Mouse (Mus musculus): ENCODE data around the gene Fxyd3. TPM values are rescaled to one million over a fixed set of nuclear protein-coding genes. Genes with fewer than 3 reads are reported as not detected.
A peak's percentile ranks its signal among the peaks of the same experiment; 100 is the strongest.

Fxyd3 gene
- total and polyA plus RNA-seq, 2 experiments, result 0.46 to 0.50 TPM

GRCm38 (mm10) chr7:31107781-31108180 lies 31.3 kb upstream of the Fxyd3 start:
- WGBS, result 26% methylated on average over 11 of the region's 11 CpGs
- H3K27ac ChIP-seq (replicated peaks; ENCODE audit: insufficient read depth, low read depth, low read length), result peak overlapping the region; percentile 68
- peaks cover 34% of the 10 kb centered on the region for H3K36me3 ChIP-seq (ENCODE audit: control insufficient read depth, insufficient read depth, low read length)

GRCm38 (mm10) chr7:31106166-31106565 lies 29.7 kb upstream of the Fxyd3 start:
- no peak overlapping the region for H3K27ac ChIP-seq (replicated peaks; ENCODE audit: insufficient read depth, low read depth, low read length)
- H3K36me3 ChIP-seq (ENCODE audit: control insufficient read depth, insufficient read depth, low read length), result peaks cover 48% of the 10 kb centered on the region
- peaks cover 20% of the 10 kb centered on the region for H3K4me1 ChIP-seq (ENCODE audit: control insufficient read depth, insufficient read depth, low read length)
- H3K4me3 ChIP-seq (ENCODE audit: insufficient read depth, low read depth, low read length), result no peak overlapping the region
- TF ChIP-seq CTCF (IDR thresholded peaks at IDR 0.05; ENCODE audit: low read depth, low read length), result no peak
- no peak for TF ChIP-seq POLR2A (IDR thresholded peaks at IDR 0.05; ENCODE audit: extremely low read depth, insufficient read depth, low read length)
- WGBS, result 75% methylated on average over 3 of the region's 3 CpGs
- no peaks in the 10 kb centered on the region for H3K27me3 ChIP-seq (ENCODE audit: control insufficient read depth, insufficient read depth, low read length)
- no peak for DNase-seq (ENCODE audit: extremely low read depth, low read depth, low spot score)
- no peaks in the 10 kb centered on the region for H3K79me2 ChIP-seq (ENCODE audit: control insufficient read depth, insufficient read depth, low read length)
- H3K9ac ChIP-seq (ENCODE audit: low read depth, low read length), result no peak overlapping the region

More at GRCm38 (mm10) chr7:31107781-31108180, 31.3 kb upstream of the Fxyd3 start:
- H3K4me3 ChIP-seq (ENCODE audit: insufficient read depth, low read depth, low read length), result no peak overlapping the region
- H3K79me2 ChIP-seq (ENCODE audit: control insufficient read depth, insufficient read depth, low read length), result 0 out of 2 replicates have a peak, but pooled peaks cover under 1% of the 10 kb centered on the region
- peak overlapping the region; percentile 7; the same call in 1 of the 2 replicates for H3K9ac ChIP-seq (ENCODE audit: low read depth, low read length)
- DNase-seq (ENCODE audit: extremely low read depth, low read depth, low spot score), result peak; percentile 96
- H3K27me3 ChIP-seq (ENCODE audit: control insufficient read depth, insufficient read depth, low read length), result no peaks in the 10 kb centered on the region
- peaks cover 31% of the 10 kb centered on the region for H3K4me1 ChIP-seq (ENCODE audit: control insufficient read depth, insufficient read depth, low read length)
- TF ChIP-seq POLR2A (IDR thresholded peaks at IDR 0.05; ENCODE audit: extremely low read depth, insufficient read depth, low read length) (no peak), CTCF (IDR thresholded peaks at IDR 0.05; ENCODE audit: low read depth, low read length) (no peak)

GRCm38 (mm10) chr7:31105061-31105768 lies 28.7 kb upstream of the Fxyd3 start:
- DNase-seq (ENCODE audit: extremely low read depth, low read depth, low spot score), result no peak
- Histone ChIP-seq H3K9ac (ENCODE audit: low read depth, low read length) (no peak overlapping the region), H3K79me2 (ENCODE audit: control insufficient read depth, insufficient read depth, low read length) (no peaks in the 10 kb centered on the region), H3K27me3 (ENCODE audit: control insufficient read depth, insufficient read depth, low read length) (no peaks in the 10 kb centered on the region), H3K27ac (replicated peaks; ENCODE audit: insufficient read depth, low read depth, low read length) (peak overlapping the region; percentile 24), H3K4me3 (ENCODE audit: insufficient read depth, low read depth, low read length) (no peak overlapping the region), H3K36me3 (ENCODE audit: control insufficient read depth, insufficient read depth, low read length) (peaks cover 52% of the 10 kb centered on the region), H3K4me1 (ENCODE audit: control insufficient read depth, insufficient read depth, low read length) (peaks cover 19% of the 10 kb centered on the region)
- TF ChIP-seq POLR2A (IDR thresholded peaks at IDR 0.05; ENCODE audit: extremely low read depth, insufficient read depth, low read length), result no peak
- peak; percentile 84 for TF ChIP-seq CTCF (IDR thresholded peaks at IDR 0.05; ENCODE audit: low read depth, low read length)
- WGBS, result 53% methylated on average over 15 of the region's 15 CpGs

- Histone ChIP-seq H3K9ac (ENCODE audit: low read depth, low read length) (no peak overlapping the region), H3K4me1 (ENCODE audit: control insufficient read depth, insufficient read depth, low read length) (0 out of 2 replicates have a peak, but pooled peaks cover 1% of the 10 kb centered on the region), H3K27me3 (ENCODE audit: control insufficient read depth, insufficient read depth, low read length) (no peaks in the 10 kb centered on the region), H3K27ac (replicated peaks; ENCODE audit: insufficient read depth, low read depth, low read length) (no peak overlapping the region), H3K4me3 (ENCODE audit: insufficient read depth, low read depth, low read length) (no peak overlapping the region), H3K79me2 (ENCODE audit: control insufficient read depth, insufficient read depth, low read length) (no peaks in the 10 kb centered on the region), H3K36me3 (ENCODE audit: control insufficient read depth, insufficient read depth, low read length) (peaks cover 48% of the 10 kb centered on the region)
- TF ChIP-seq CTCF (IDR thresholded peaks at IDR 0.05; ENCODE audit: low read depth, low read length) (no peak), POLR2A (IDR thresholded peaks at IDR 0.05; ENCODE audit: extremely low read depth, insufficient read depth, low read length) (no peak)
- DNase-seq (ENCODE audit: extremely low read depth, low read depth, low spot score), result no peak
- 76% methylated on average over 14 of the region's 14 CpGs for WGBS
These were observed 24.3 kb upstream of the Fxyd3 start for GRCm38 (mm10) chr7:31100786-31101185.

- WGBS, result 83% methylated on average over 6 of the region's 6 CpGs
- H3K27me3 ChIP-seq (ENCODE audit: control insufficient read depth, insufficient read depth, low read length), result no peaks in the 10 kb centered on the region
- TF ChIP-seq CTCF (IDR thresholded peaks at IDR 0.05; ENCODE audit: low read depth, low read length) (peak; percentile 44), POLR2A (IDR thresholded peaks at IDR 0.05; ENCODE audit: extremely low read depth, insufficient read depth, low read length) (no peak)
- H3K9ac ChIP-seq (ENCODE audit: low read depth, low read length), result no peak overlapping the region
- H3K27ac ChIP-seq (replicated peaks; ENCODE audit: insufficient read depth, low read depth, low read length), result no peak overlapping the region
- no peaks in the 10 kb centered on the region for H3K79me2 ChIP-seq (ENCODE audit: control insufficient read depth, insufficient read depth, low read length)
- DNase-seq (ENCODE audit: extremely low read depth, low read depth, low spot score), result no peak
- H3K4me1 ChIP-seq (ENCODE audit: control insufficient read depth, insufficient read depth, low read length), result 0 out of 2 replicates have a peak, but pooled peaks cover 1% of the 10 kb centered on the region
- peaks cover 45% of the 10 kb centered on the region for H3K36me3 ChIP-seq (ENCODE audit: control insufficient read depth, insufficient read depth, low read length)
- no peak overlapping the region for H3K4me3 ChIP-seq (ENCODE audit: insufficient read depth, low read depth, low read length)
These were observed 23.1 kb upstream of the Fxyd3 start for GRCm38 (mm10) chr7:31099612-31099982.

Measured in liver, adult 2 months (tissue).